Mouse (Mus musculus): Measurements from ENCODE around the gene Spag16. TPM values are rescaled to one million over a fixed set of nuclear protein-coding genes. Genes with fewer than 3 reads are reported as not detected.
A peak's percentile ranks its signal among the peaks of the same experiment; 100 is the strongest.

The Spag16 gene
- total RNA-seq, 1 experiment, result 0.31 TPM

DNA sequence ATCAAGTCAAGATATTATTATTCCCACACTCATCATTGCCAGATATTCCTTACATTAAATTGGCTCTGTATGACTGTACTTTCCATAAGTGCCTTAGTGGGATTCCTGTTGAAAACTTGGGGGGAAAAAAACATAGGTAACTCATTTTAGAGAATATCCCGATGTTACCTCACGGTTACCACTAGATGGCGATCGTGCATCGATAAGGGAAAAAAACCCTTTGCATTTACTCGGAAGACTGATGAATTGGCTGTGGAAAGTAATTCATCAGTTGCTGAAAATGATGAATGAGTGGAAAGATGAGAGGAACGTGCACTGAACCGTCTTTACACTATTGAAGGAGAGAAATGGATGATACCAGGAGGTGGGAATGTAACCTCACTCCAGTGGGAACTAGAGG is 443.4 kb downstream of the Spag16 start:
- no peak overlapping the region for H3K9ac ChIP-seq (ENCODE audit: insufficient read depth, low read depth, low read length, poor library complexity, severe bottlenecking)
- H3K9me3 ChIP-seq (ENCODE audit: control insufficient read depth, insufficient read depth, low read depth, low read length), result no peaks in the 10 kb centered on the region
- no peak overlapping the region for H3K27ac ChIP-seq (ENCODE audit: insufficient read depth, low read depth, low read length, poor library complexity, severe bottlenecking)
- no peaks in the 10 kb centered on the region for H3K36me3 ChIP-seq (ENCODE audit: control insufficient read depth, insufficient read depth, low read length, poor library complexity, severe bottlenecking)
- peak; percentile 33 for DNase-seq (ENCODE audit: low read depth, low spot score)
- peak; percentile 37; the same call in 1 of the 2 replicates for TF ChIP-seq ZNF384 (IDR thresholded peaks at IDR 0.05; ENCODE audit: low read depth, low read length)
- no peak; the same call in 1 of the 2 replicates for TF ChIP-seq ZC3H11A (IDR thresholded peaks at IDR 0.05; ENCODE audit: borderline replicate concordance, low read depth, low read length)
- no peaks in the 10 kb centered on the region for H3K4me1 ChIP-seq (ENCODE audit: control insufficient read depth in 2 of 2, insufficient read depth in 2 of 2, low read length in 2 of 2, poor library complexity in 1 of 2)
- in situ Hi-C loops (cut with MboI; ENCODE audit: low sequenced_read_pairs in 2 of 2, unreplicated experiment in 2 of 2), result loop anchor here in 1 of 2 experiments (25.0 kb wide), 1 partner anchor 483 kb away; no protein-coding TSS in a partner anchor
- H3K4me3 ChIP-seq (ENCODE audit: insufficient read depth in 1 of 2, low read depth in 1 of 2, low read length in 2 of 2, poor library complexity in 1 of 2, severe bottlenecking in 1 of 2), result no peak overlapping the region

DNA sequence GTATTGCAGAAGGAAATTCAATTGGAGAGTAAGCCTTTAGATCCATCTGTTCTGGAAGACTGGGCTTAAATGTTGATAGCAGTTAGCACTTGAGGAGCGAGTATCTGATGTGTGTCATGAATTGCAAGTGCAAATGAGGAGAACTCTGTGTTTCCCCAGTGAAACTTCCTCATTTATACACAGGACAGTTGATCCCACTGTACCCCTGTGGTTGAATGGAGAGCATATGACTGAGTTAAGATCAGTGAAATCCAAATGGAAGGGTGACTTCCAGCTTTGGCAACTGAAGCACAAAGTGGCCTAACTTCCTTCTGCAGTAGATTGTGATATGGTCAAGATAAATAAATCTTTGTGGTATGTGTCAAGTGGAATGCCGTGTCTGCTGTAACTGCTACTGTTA is 446.0 kb downstream of the Spag16 start:
- in situ Hi-C loops (cut with MboI; ENCODE audit: low sequenced_read_pairs in 2 of 2, unreplicated experiment in 2 of 2), result loop anchor here in 1 of 2 experiments (25.0 kb wide), 1 partner anchor 485 kb away; no protein-coding TSS in a partner anchor
- H3K36me3 ChIP-seq (ENCODE audit: control insufficient read depth, insufficient read depth, low read length, poor library complexity, severe bottlenecking), result no peaks in the 10 kb centered on the region
- no peak for DNase-seq (ENCODE audit: low read depth, low spot score)
- H3K9me3 ChIP-seq (ENCODE audit: control insufficient read depth, insufficient read depth, low read depth, low read length), result no peaks in the 10 kb centered on the region
- H3K9ac ChIP-seq (ENCODE audit: insufficient read depth, low read depth, low read length, poor library complexity, severe bottlenecking), result no peak overlapping the region
- H3K4me3 ChIP-seq (ENCODE audit: insufficient read depth in 1 of 2, low read depth in 1 of 2, low read length in 2 of 2, poor library complexity in 1 of 2, severe bottlenecking in 1 of 2), result no peak overlapping the region
- no peak overlapping the region for H3K27ac ChIP-seq (ENCODE audit: insufficient read depth, low read depth, low read length, poor library complexity, severe bottlenecking)
- no peak for TF ChIP-seq HCFC1 (IDR thresholded peaks at IDR 0.05; ENCODE audit: borderline replicate concordance, insufficient read depth, low read length)
- H3K4me1 ChIP-seq (ENCODE audit: control insufficient read depth in 2 of 2, insufficient read depth in 2 of 2, low read length in 2 of 2, poor library complexity in 1 of 2), result no peaks in the 10 kb centered on the region

DNA sequence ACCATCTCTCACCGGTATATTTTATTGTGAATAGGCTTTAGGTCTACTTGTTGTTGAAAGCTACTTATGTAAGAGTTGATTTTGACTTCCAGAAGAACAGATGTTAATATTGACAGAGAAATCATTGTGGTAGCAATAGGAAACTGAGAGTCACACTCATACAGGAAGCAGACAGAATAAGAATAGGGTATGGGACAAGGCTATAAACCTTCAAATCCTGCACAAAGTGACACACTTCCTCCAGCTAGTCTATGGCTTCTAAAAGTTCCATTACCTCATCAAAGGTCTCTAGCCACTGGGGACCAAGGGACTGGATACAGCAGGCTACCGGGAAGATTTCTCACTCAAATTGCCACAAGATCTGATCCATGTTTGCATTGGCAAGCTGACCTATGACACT is 452.5 kb downstream of the Spag16 start:
- Histone ChIP-seq H3K36me3 (ENCODE audit: control insufficient read depth, insufficient read depth, low read length, poor library complexity, severe bottlenecking) (no peaks in the 10 kb centered on the region), H3K9ac (ENCODE audit: insufficient read depth, low read depth, low read length, poor library complexity, severe bottlenecking) (no peak overlapping the region), H3K9me3 (ENCODE audit: control insufficient read depth, insufficient read depth, low read depth, low read length) (no peaks in the 10 kb centered on the region), H3K4me3 (ENCODE audit: insufficient read depth in 1 of 2, low read depth in 1 of 2, low read length in 2 of 2, poor library complexity in 1 of 2, severe bottlenecking in 1 of 2) (no peak overlapping the region), H3K27ac (ENCODE audit: insufficient read depth, low read depth, low read length, poor library complexity, severe bottlenecking) (no peak overlapping the region), H3K4me1 (ENCODE audit: control insufficient read depth in 2 of 2, insufficient read depth in 2 of 2, low read length in 2 of 2, poor library complexity in 1 of 2) (no peaks in the 10 kb centered on the region)
- in situ Hi-C loops (cut with MboI; ENCODE audit: low sequenced_read_pairs in 2 of 2, unreplicated experiment in 2 of 2), result no loop called here
- DNase-seq (ENCODE audit: low read depth, low spot score), result no peak
- TF ChIP-seq HCFC1 (IDR thresholded peaks at IDR 0.05; ENCODE audit: borderline replicate concordance, insufficient read depth, low read length) (no peak), ZC3H11A (IDR thresholded peaks at IDR 0.05; ENCODE audit: borderline replicate concordance, low read depth, low read length) (no peak), MAFK (IDR thresholded peaks at IDR 0.05; ENCODE audit: insufficient read depth, low read depth, low read length) (no peak), ZNF384 (IDR thresholded peaks at IDR 0.05; ENCODE audit: low read depth, low read length) (no peak), CHD2 (IDR thresholded peaks at IDR 0.05; ENCODE audit: low read depth, low read length) (no peak)

DNA sequence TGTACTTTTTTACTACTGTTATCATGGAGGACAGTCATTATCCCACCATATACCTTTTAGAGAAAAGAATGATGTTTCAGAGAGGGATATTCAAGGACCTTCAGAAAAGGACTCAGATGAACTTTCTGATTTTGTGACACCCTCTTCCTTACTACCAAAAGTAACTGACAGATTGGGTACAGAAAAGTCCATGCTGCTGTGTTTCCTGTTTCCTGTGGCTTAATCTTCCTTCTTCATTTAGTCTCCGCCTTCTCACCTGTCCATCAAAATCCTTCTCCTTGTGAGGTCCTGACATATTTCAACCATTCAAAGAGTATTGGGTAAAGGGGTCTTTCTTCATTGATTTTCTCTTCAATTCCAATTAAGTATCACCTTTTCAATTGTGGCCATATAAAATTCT is 456.6 kb downstream of the Spag16 start:
- H3K9ac ChIP-seq (ENCODE audit: insufficient read depth, low read depth, low read length, poor library complexity, severe bottlenecking), result no peak overlapping the region
- no peaks in the 10 kb centered on the region for H3K4me1 ChIP-seq (ENCODE audit: control insufficient read depth in 2 of 2, insufficient read depth in 2 of 2, low read length in 2 of 2, poor library complexity in 1 of 2)
- H3K4me3 ChIP-seq (ENCODE audit: insufficient read depth in 1 of 2, low read depth in 1 of 2, low read length in 2 of 2, poor library complexity in 1 of 2, severe bottlenecking in 1 of 2), result no peak overlapping the region
- TF ChIP-seq HCFC1 (IDR thresholded peaks at IDR 0.05; ENCODE audit: borderline replicate concordance, insufficient read depth, low read length), result no peak
- H3K9me3 ChIP-seq (ENCODE audit: control insufficient read depth, insufficient read depth, low read depth, low read length), result no peaks in the 10 kb centered on the region
- in situ Hi-C loops (cut with MboI; ENCODE audit: low sequenced_read_pairs in 2 of 2, unreplicated experiment in 2 of 2), result no loop called here
- DNase-seq (ENCODE audit: low read depth, low spot score), result no peak
- H3K36me3 ChIP-seq (ENCODE audit: control insufficient read depth, insufficient read depth, low read length, poor library complexity, severe bottlenecking), result no peaks in the 10 kb centered on the region
- no peak overlapping the region for H3K27ac ChIP-seq (ENCODE audit: insufficient read depth, low read depth, low read length, poor library complexity, severe bottlenecking)

DNA sequence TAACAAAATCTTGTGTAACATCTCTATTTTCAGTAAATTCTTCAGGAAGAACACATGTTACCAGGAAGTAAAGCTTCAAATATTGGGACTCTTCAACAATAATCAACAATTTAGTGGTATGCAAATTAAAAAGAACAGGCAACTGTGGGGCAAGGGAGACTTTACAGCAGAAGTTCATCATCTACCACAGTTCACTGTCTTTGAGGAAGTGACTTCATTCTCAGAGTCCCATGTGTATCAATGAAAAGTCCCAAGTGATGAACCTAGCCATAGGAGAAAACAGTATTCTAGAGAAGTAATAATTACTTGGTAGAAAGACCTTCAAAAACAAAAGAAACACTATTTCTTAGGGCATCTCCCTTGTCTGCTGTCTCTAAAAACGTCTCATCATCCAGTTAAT is 457.4 kb downstream of the Spag16 start:
- no peak for TF ChIP-seq CHD2 (IDR thresholded peaks at IDR 0.05; ENCODE audit: low read depth, low read length)
- TF ChIP-seq MAFK (IDR thresholded peaks at IDR 0.05; ENCODE audit: insufficient read depth, low read depth, low read length), result no peak
- TF ChIP-seq HCFC1 (IDR thresholded peaks at IDR 0.05; ENCODE audit: borderline replicate concordance, insufficient read depth, low read length), result no peak
- TF ChIP-seq ZNF384 (IDR thresholded peaks at IDR 0.05; ENCODE audit: low read depth, low read length), result no peak
- TF ChIP-seq ZC3H11A (IDR thresholded peaks at IDR 0.05; ENCODE audit: borderline replicate concordance, low read depth, low read length), result no peak
- no peak overlapping the region for H3K27ac ChIP-seq (ENCODE audit: insufficient read depth, low read depth, low read length, poor library complexity, severe bottlenecking)
- in situ Hi-C loops (cut with MboI; ENCODE audit: low sequenced_read_pairs in 2 of 2, unreplicated experiment in 2 of 2), result no loop called here

More for the DNA sequence above, 457.4 kb downstream of the Spag16 start:
- no peak for DNase-seq (ENCODE audit: low read depth, low spot score)
- Histone ChIP-seq H3K4me1 (ENCODE audit: control insufficient read depth in 2 of 2, insufficient read depth in 2 of 2, low read length in 2 of 2, poor library complexity in 1 of 2) (no peaks in the 10 kb centered on the region), H3K36me3 (ENCODE audit: control insufficient read depth, insufficient read depth, low read length, poor library complexity, severe bottlenecking) (no peaks in the 10 kb centered on the region), H3K9ac (ENCODE audit: insufficient read depth, low read depth, low read length, poor library complexity, severe bottlenecking) (no peak overlapping the region), H3K4me3 (ENCODE audit: insufficient read depth in 1 of 2, low read depth in 1 of 2, low read length in 2 of 2, poor library complexity in 1 of 2, severe bottlenecking in 1 of 2) (no peak overlapping the region), H3K9me3 (ENCODE audit: control insufficient read depth, insufficient read depth, low read depth, low read length) (no peaks in the 10 kb centered on the region)

Measured in ES-E14 (cell line).